Mouse (Mus musculus): ENCODE measurements around the gene Rptn. TPM values are rescaled to one million over a fixed set of nuclear protein-coding genes. Genes with fewer than 3 reads are reported as not detected.
"Not testable (repeated sequence)": the region's sequence is repeated elsewhere in the genome, so short reads cannot be mapped to it uniquely, and the experiment has no call there.

The Rptn gene
- total and polyA plus RNA-seq, 3 experiments = not detected

- Histone ChIP-seq H3K9me3 (replicated peaks; ENCODE audit: insufficient read depth, low read length) (no peaks in the 10 kb centered on the region), H3K27me3 (ENCODE audit: control insufficient read depth in 1 of 2, insufficient read depth in 2 of 2, low read length in 2 of 2) (no peaks in the 10 kb centered on the region), H3K36me3 (ENCODE audit: control insufficient read depth in 1 of 2, insufficient read depth in 2 of 2, low read length in 2 of 2) (no peaks in the 10 kb centered on the region), H3K27ac (ENCODE audit: control insufficient read depth, low read depth, low read length) (no peak overlapping the region), H3K4me3 (ENCODE audit: control insufficient read depth in 1 of 2, insufficient read depth in 1 of 2, low read depth in 2 of 2, low read length in 2 of 2) (no peak overlapping the region), H3K4me1 (ENCODE audit: control insufficient read depth in 1 of 2, insufficient read depth in 2 of 2, low read length in 2 of 2) (no peaks in the 10 kb centered on the region), H3K9ac (ENCODE audit: control insufficient read depth, low read depth, low read length, poor library complexity, severe bottlenecking) (no peak overlapping the region), H3K79me2 (ENCODE audit: control insufficient read depth, insufficient read depth, low read length, poor library complexity) (no peaks in the 10 kb centered on the region)
- no peak for TF ChIP-seq MAZ (IDR thresholded peaks at IDR 0.05; ENCODE audit: low read depth, low read length)
- TF ChIP-seq SMC3 (IDR thresholded peaks at IDR 0.05; ENCODE audit: low read depth, low read length) = no peak
- TF ChIP-seq NELFE (IDR thresholded peaks at IDR 0.05; ENCODE audit: low read depth, low read length) = no peak
- no peak for TF ChIP-seq KAT2A (conservative IDR thresholded peaks at IDR 0.05; ENCODE audit: low read depth, low read length)
- no peak for TF ChIP-seq JUND (IDR thresholded peaks at IDR 0.05; ENCODE audit: low read depth, low read length)
- no peak for TF ChIP-seq MAX (IDR thresholded peaks at IDR 0.05; ENCODE audit: low read length)
- no peak for TF ChIP-seq TAL1 (IDR thresholded peaks at IDR 0.05; ENCODE audit: low read length)
- TF ChIP-seq GATA1 (IDR thresholded peaks at IDR 0.05; ENCODE audit: low read depth, low read length) = no peak
- no peak for TF ChIP-seq ZKSCAN1 (IDR thresholded peaks at IDR 0.05; ENCODE audit: low read depth, low read length)
- no peak for TF ChIP-seq ZNF384 (IDR thresholded peaks at IDR 0.05; ENCODE audit: low read depth, low read length)
- TF ChIP-seq RCOR1 (IDR thresholded peaks at IDR 0.05; ENCODE audit: low read depth, low read length) = no peak
- TF ChIP-seq POLR2AphosphoS2 (IDR thresholded peaks at IDR 0.05; ENCODE audit: low read length) = no peak
- TF ChIP-seq E2F4 (IDR thresholded peaks at IDR 0.05; ENCODE audit: borderline replicate concordance, low read depth, low read length) = no peak
- TF ChIP-seq MAFK (IDR thresholded peaks at IDR 0.05; ENCODE audit: borderline replicate concordance, low read depth, low read length) = no peak
- no peak for TF ChIP-seq POLR2A (IDR thresholded peaks at IDR 0.05; ENCODE audit: control insufficient read depth in 1 of 2, insufficient read depth in 1 of 2, low read depth in 1 of 2, low read length in 2 of 2, poor library complexity in 1 of 2)
- no peak for TF ChIP-seq MYC (IDR thresholded peaks at IDR 0.05; ENCODE audit: low read depth, low read length)
- no peak for TF ChIP-seq TBP (IDR thresholded peaks at IDR 0.05; ENCODE audit: low read depth, low read length)
- no peak for TF ChIP-seq CTCF (IDR thresholded peaks at IDR 0.05 in 2 of 3, conservative IDR thresholded peaks at IDR 0.05 in 1 of 3; ENCODE audit: control insufficient read depth in 1 of 3, insufficient read depth in 1 of 3, low read depth in 2 of 3, low read length in 3 of 3, poor library complexity in 1 of 3, severe bottlenecking in 1 of 3)
- DNase-seq (ENCODE audit: low read depth, low spot score) = no peak
Observed at GRCm38 (mm10) chr3:93445165-93445705, 51.7 kb downstream of the Rptn start.

DNA sequence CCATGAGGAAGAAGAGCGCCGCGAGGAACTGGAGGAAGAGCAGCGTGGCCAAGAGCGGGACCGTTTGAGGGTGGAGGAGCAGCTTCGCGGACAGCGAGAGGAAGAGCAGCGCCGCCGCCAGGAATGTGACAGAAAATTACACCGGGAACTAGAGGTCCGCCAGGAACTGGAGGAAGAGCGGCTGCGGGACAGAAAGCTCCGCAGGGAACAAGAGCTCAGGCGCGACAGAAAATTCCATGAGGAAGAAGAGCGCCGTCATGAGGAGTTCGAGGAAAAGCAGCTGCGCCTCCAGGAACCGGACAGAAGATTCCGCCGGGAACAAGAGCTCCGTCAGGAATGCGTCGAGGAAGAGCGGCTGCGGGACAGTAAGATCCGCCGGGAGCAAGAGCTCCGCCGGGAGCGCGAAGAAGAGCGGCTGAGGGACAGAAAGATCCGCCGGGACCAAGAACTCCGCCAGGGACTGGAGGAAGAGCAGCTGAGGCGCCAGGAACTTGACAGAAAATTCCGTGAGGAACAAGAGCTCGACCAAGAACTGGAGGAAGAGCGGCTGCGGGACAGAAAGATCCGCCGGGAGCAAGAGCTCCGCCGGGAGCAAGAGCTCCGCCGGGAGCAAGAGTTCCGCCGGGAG, 52.7 kb downstream of the Rptn start:
- Histone ChIP-seq H3K9me3 (replicated peaks; ENCODE audit: insufficient read depth, low read length) (no peaks in the 10 kb centered on the region), H3K4me1 (ENCODE audit: control insufficient read depth in 1 of 2, insufficient read depth in 2 of 2, low read length in 2 of 2) (no peaks in the 10 kb centered on the region), H3K27ac (ENCODE audit: control insufficient read depth, low read depth, low read length) (no peak overlapping the region), H3K79me2 (ENCODE audit: control insufficient read depth, insufficient read depth, low read length, poor library complexity) (no peaks in the 10 kb centered on the region), H3K9ac (ENCODE audit: control insufficient read depth, low read depth, low read length, poor library complexity, severe bottlenecking) (no peak overlapping the region), H3K27me3 (ENCODE audit: control insufficient read depth in 1 of 2, insufficient read depth in 2 of 2, low read length in 2 of 2) (no peaks in the 10 kb centered on the region), H3K4me3 (ENCODE audit: control insufficient read depth in 1 of 2, insufficient read depth in 1 of 2, low read depth in 2 of 2, low read length in 2 of 2) (no peak overlapping the region), H3K36me3 (ENCODE audit: control insufficient read depth in 1 of 2, insufficient read depth in 2 of 2, low read length in 2 of 2) (no peaks in the 10 kb centered on the region)
- DNase-seq (ENCODE audit: low read depth, low spot score) = no peak
- TF ChIP-seq RAD21 (IDR thresholded peaks at IDR 0.05; ENCODE audit: low read depth, low read length) (no peak), EP300 (IDR thresholded peaks at IDR 0.05; ENCODE audit: low read depth in 1 of 2, low read length in 2 of 2) (no peak), MXI1 (IDR thresholded peaks at IDR 0.05; ENCODE audit: low read depth, low read length) (no peak), CTCF (IDR thresholded peaks at IDR 0.05 in 2 of 3, conservative IDR thresholded peaks at IDR 0.05 in 1 of 3; ENCODE audit: control insufficient read depth in 1 of 3, insufficient read depth in 1 of 3, low read depth in 2 of 3, low read length in 3 of 3, poor library complexity in 1 of 3, severe bottlenecking in 1 of 3) (no peak), ELF1 (IDR thresholded peaks at IDR 0.05; ENCODE audit: low read depth, low read length) (no peak), NRF1 (IDR thresholded peaks at IDR 0.05; ENCODE audit: insufficient read depth, low read depth, low read length, poor library complexity, severe bottlenecking) (no peak), GABPA (IDR thresholded peaks at IDR 0.05; ENCODE audit: low read depth, low read length) (no peak), ETS1 (IDR thresholded peaks at IDR 0.05; ENCODE audit: low read depth, low read length) (no peak), KAT2A (conservative IDR thresholded peaks at IDR 0.05; ENCODE audit: low read depth, low read length) (no peak), ZKSCAN1 (IDR thresholded peaks at IDR 0.05; ENCODE audit: low read depth, low read length) (no peak), ZC3H11A (IDR thresholded peaks at IDR 0.05; ENCODE audit: low read depth, low read length) (no peak), ZNF384 (IDR thresholded peaks at IDR 0.05; ENCODE audit: low read depth, low read length) (no peak), MAFK (IDR thresholded peaks at IDR 0.05; ENCODE audit: borderline replicate concordance, low read depth, low read length) (no peak), UBTF (IDR thresholded peaks at IDR 0.05; ENCODE audit: borderline replicate concordance, insufficient read depth, low read depth, low read length) (no peak)

- not testable (repeated sequence) for H3K27me3 ChIP-seq (ENCODE audit: control insufficient read depth in 1 of 2, insufficient read depth in 2 of 2, low read length in 2 of 2); H3K36me3 ChIP-seq (ENCODE audit: control insufficient read depth in 1 of 2, insufficient read depth in 2 of 2, low read length in 2 of 2); DNase-seq (ENCODE audit: low read depth, low spot score); H3K4me1 ChIP-seq (ENCODE audit: control insufficient read depth in 1 of 2, insufficient read depth in 2 of 2, low read length in 2 of 2); H3K9ac ChIP-seq (ENCODE audit: control insufficient read depth, low read depth, low read length, poor library complexity, severe bottlenecking); H3K4me3 ChIP-seq (ENCODE audit: control insufficient read depth in 1 of 2, insufficient read depth in 1 of 2, low read depth in 2 of 2, low read length in 2 of 2); H3K27ac ChIP-seq (ENCODE audit: control insufficient read depth, low read depth, low read length); H3K9me3 ChIP-seq (replicated peaks; ENCODE audit: insufficient read depth, low read length); H3K79me2 ChIP-seq (ENCODE audit: control insufficient read depth, insufficient read depth, low read length, poor library complexity)
Observed at GRCm38 (mm10) chr3:93446756-93447137, 53.2 kb downstream of the Rptn start.

All from MEL (cell line).